Mouse (Mus musculus) limb, embryonic 13.5 days (tissue): ENCODE data around the gene Ttc23. TPM values are rescaled to one million over a fixed set of nuclear protein-coding genes. Genes with fewer than 3 reads are reported as not detected.

Experiments
- ATAC-seq: fragments of 200-750 bp; cut with Nextera tagmentation; 2 replicates; pipeline ENCODE4 v1.8.0; 2017; ENCODE audit warnings: low read depth, moderate number of reproducible peaks, moderate TSS enrichment; ENCODE audit not compliant: low FRiP score
- H3K27ac ChIP-seq: fragments of 300-500 bp; sonication (generic); 2 replicates; pipeline ENCODE4 v1.5.1; 2015; ENCODE audit warnings: inconsistent platforms, mild to moderate bottlenecking, moderate library complexity
- H3K27me3 ChIP-seq: fragments of 300-500 bp; sonication (generic); 2 replicates; pipeline ENCODE4 v1.6.1; 2015; ENCODE audit warnings: mild to moderate bottlenecking, inconsistent platforms
- H3K36me3 ChIP-seq: fragments of 300-500 bp; sonication (generic); 2 replicates; pipeline ENCODE4 v1.6.1; 2015; ENCODE audit warnings: inconsistent platforms, mild to moderate bottlenecking, moderate library complexity
- H3K4me1 ChIP-seq: fragments of 300-500 bp; sonication (generic); 2 replicates; pipeline ENCODE4 v1.6.1; 2015; ENCODE audit warnings: inconsistent platforms
- H3K4me2 ChIP-seq: fragments of 300-500 bp; sonication (generic); replicated peaks from 2 replicates; pipeline ENCODE4 v1.6.1; 2015; ENCODE audit warnings: inconsistent platforms, mild to moderate bottlenecking, moderate library complexity
- H3K4me3 ChIP-seq: fragments of 300-500 bp; sonication (generic); 2 replicates; pipeline ENCODE4 v1.5.1; 2015; ENCODE audit warnings: moderate library complexity, mild to moderate bottlenecking, inconsistent platforms
- H3K9ac ChIP-seq: fragments of 300-500 bp; sonication (generic); 2 replicates; pipeline ENCODE4 v1.6.1; 2015; ENCODE audit warnings: mild to moderate bottlenecking, inconsistent platforms
- H3K9me3 ChIP-seq: fragments of 300-500 bp; sonication (generic); 2 replicates; pipeline ENCODE4 v1.6.1; 2016; ENCODE audit warnings: inconsistent platforms
- WGBS: fragments of 180-500 bp; shearing (Covaris S2); methylation state at CpG from one replicate; pipeline ENCODE4 v1.1.7; 2015; 5-methylcytosine and 5-hydroxymethylcytosine counted together
- polyA plus RNA-seq: library from polyadenylated mRNA; unstranded; fragments of >200 nt; fragmentation: Nextera tagmentation; extraction: Ambion mirVana; gene quantifications from 2 replicates; pipeline ENCODE4 v1.2.1, GENCODE M21; 2015

Ttc23 gene
- polyA plus RNA-seq, 1 experiment from 2014 or later, result 58.1 TPM

DNA sequence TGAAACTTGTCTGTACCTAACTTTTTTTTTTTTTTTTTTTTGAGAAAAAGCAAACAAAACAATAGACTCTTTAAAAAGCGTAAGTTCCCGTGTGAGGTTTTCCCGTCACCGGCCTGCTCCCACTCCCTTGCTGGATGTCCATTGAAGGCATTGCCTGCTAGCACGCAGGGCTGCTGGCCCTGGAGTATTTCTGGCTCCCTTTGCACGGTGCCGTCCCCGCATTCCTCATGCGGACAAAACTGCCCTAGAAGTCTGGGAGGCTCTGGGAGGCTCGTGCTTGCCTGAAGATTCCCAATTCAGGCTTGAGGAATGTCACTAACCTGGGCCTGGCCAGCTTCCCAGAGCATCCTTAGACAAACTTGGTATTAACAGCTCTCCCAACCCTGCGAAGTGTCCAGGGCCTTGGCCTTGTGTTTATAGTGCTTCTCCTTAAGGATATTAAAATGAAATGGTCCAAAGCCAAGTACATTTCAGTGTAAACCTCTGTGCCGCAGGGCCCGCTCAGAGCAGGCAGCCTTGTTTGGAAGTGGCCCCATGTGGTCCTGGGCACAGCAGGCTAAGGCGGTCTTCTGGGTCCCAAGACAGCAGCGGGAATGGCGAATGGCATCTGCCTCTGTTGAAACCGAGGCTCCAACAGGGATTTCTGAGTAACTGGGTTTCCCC is 54.2 kb downstream of the Ttc23 start:
- Histone ChIP-seq H3K4me3 (no peak overlapping the region), H3K9me3 (no peaks in the 10 kb centered on the region), H3K36me3 (peaks cover 86% of the 10 kb centered on the region), H3K9ac (no peak overlapping the region), H3K27me3 (no peaks in the 10 kb centered on the region), H3K27ac (no peak overlapping the region), H3K4me2 (no peak overlapping the region), H3K4me1 (0 out of 2 replicates have a peak, but pooled peaks cover 8% of the 10 kb centered on the region)
- 76% methylated on average over 17 of the region's 17 CpGs for WGBS
- no peak for ATAC-seq

DNA sequence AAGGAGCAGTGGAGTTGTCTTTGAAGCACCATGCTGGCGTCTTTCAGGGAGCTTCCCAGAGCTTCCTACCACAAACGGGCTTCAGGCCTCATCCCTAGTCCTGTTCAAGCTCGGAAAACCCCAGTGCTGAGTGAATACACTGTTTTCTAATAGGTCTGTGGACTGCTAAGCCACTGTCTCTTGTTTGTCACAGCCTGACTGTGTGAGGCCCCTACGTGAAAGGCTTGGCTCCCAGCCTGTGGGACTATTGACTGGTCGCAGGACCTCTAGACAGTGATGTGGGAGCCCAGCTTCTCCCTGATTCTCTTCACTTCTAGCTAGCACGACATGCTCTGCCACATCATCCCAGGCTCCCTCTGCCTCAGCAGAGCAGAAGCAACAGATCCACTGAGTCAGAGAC is 61.0 kb downstream of the Ttc23 start:
- H3K9me3 ChIP-seq, result no peaks in the 10 kb centered on the region; the same call in 1 of the 2 replicates
- H3K27me3 ChIP-seq, result no peaks in the 10 kb centered on the region
- no peak overlapping the region for H3K4me3 ChIP-seq
- no peak overlapping the region for H3K4me2 ChIP-seq
- no peak overlapping the region for H3K27ac ChIP-seq
- H3K9ac ChIP-seq, result no peak overlapping the region
- H3K36me3 ChIP-seq, result peaks cover 87% of the 10 kb centered on the region
- no peaks in the 10 kb centered on the region for H3K4me1 ChIP-seq
- no peak for ATAC-seq
- WGBS, result 88% methylated on average over 6 of the region's 6 CpGs

DNA sequence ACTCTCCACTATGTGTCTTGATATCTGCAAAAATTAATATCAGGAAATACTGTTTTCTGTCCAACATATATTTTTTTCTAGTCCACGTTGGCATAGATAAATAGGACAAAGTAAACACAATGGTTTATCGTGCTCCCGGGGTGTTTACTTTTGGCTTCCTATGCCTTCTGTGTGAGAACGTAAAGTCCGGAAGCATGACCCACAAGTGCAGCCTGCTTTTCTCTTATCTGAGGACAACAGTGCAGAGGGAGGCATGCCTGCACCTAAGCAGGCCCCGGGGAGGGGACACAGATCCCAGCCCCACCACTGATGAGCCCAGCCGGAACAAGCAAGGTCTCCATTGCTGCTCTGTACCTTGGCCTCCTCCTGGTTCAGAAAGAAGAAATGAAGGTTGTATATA is 63.0 kb downstream of the Ttc23 start:
- Histone ChIP-seq H3K27ac (no peak overlapping the region), H3K9ac (no peak overlapping the region), H3K9me3 (no peaks in the 10 kb centered on the region; the same call in 1 of the 2 replicates), H3K27me3 (no peaks in the 10 kb centered on the region), H3K4me2 (no peak overlapping the region), H3K4me3 (no peak overlapping the region), H3K36me3 (peaks cover 87% of the 10 kb centered on the region), H3K4me1 (no peaks in the 10 kb centered on the region; the same call in 1 of the 2 replicates)
- WGBS, result 93% methylated on average over 7 of the region's 7 CpGs
- ATAC-seq, result no peak

DNA sequence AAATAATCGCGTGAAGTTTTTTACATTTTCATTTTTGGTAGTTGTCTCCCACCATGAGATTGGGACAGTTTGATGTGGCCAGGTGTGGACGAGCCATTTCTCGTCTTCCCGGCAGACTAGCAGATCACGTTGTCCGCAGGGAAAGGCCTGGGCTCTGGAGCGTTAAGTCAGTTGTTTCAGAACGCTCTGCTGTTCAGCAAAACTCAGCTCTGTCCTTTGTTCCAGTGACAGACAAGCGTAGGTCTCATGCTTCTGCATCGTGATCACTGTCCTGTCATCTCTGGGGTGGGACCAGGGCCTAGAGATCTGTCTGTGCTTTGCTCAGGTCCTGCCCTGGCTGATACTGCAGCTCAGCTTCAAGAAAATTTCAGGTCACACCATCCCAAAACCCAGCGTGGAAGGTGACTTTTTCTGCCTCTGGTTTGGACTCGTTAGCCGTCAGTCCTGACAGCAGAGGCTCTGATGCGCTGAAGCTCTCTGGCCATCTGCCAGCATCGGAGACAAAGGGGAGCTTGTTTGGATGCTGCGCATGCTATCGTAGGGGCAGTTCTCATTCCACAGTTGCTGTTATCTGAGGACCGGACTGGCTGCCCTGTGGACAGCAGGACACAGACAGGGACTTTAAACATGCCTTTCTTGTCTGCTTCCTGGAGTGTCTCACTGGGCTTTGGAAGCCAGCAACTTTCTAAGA is 66.8 kb downstream of the Ttc23 start:
- ATAC-seq, result no peak
- H3K4me2 ChIP-seq, result no peak overlapping the region
- no peaks in the 10 kb centered on the region for H3K27me3 ChIP-seq
- 80% methylated on average over 19 of the region's 19 CpGs for WGBS
- H3K9me3 ChIP-seq, result no peaks in the 10 kb centered on the region; the same call in 1 of the 2 replicates
- no peak overlapping the region for H3K9ac ChIP-seq
- H3K4me1 ChIP-seq, result no peaks in the 10 kb centered on the region; the same call in 1 of the 2 replicates
- no peak overlapping the region for H3K4me3 ChIP-seq
- H3K27ac ChIP-seq, result no peak overlapping the region
- H3K36me3 ChIP-seq, result peaks cover 91% of the 10 kb centered on the region

DNA sequence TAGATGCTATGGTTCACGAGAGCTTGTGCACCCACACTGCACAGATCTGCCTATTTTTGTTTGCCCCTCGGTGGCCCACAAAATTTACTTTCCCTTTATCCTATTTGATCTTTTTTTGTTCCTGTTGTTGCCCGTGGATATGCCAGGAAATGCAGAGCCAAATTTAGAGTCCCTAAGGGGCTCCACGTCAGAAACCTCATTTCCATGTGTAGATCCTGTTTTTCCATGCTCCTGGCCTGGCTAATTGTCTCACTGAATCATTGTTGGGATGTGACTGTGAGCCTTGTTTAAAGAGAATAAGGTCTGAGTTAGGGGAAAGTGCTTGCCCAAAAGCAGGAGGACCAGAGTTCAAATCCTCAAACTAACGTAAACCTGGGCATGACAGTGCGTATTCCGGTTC is 68.0 kb downstream of the Ttc23 start:
- no peaks in the 10 kb centered on the region; the same call in 1 of the 2 replicates for H3K4me1 ChIP-seq
- no peak for ATAC-seq
- peaks cover 90% of the 10 kb centered on the region for H3K36me3 ChIP-seq

DNA sequence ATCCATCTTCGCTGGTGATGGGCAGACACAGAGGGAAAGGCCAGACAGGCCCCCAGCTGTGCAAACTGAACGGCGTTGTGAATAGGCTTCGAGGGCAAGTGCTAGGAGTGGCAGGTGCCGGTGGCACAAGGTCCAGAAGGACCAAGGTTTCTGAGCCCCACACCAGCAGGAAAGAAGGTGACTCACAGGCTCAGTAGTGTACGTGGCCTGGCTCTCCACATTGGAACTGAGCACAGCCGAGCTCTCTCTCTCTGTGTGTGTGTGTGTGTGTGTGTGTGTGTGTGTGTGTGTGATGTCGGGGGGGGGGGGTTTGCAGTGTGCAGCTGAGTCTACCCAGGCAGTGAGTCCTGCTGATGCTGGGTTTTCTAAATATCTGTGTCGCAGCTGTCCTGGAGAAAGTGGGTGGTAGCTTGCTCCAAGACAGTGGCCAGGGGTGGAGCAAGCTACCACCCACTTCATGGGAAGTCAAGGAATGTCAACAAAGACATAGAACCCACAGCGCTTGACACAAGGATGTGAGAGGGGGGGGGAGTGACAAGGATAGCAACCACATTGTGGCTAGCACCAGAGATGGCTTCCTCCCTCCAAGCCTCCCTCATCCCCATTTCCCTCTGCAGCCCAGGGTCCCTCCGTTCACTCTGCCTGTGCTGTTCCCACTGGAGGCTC is 69.1 kb downstream of the Ttc23 start:
- H3K9ac ChIP-seq, result no peak overlapping the region
- H3K27ac ChIP-seq, result no peak overlapping the region
- H3K4me3 ChIP-seq, result no peak overlapping the region
- H3K27me3 ChIP-seq, result no peaks in the 10 kb centered on the region
- no peaks in the 10 kb centered on the region; the same call in 1 of the 2 replicates for H3K4me1 ChIP-seq
- H3K9me3 ChIP-seq, result no peaks in the 10 kb centered on the region; the same call in 1 of the 2 replicates
- peaks cover 89% of the 10 kb centered on the region for H3K36me3 ChIP-seq
- ATAC-seq, result no peak
- WGBS, result 79% methylated on average over 11 of the region's 11 CpGs
- H3K4me2 ChIP-seq, result no peak overlapping the region

More for the DNA sequence above, 68.0 kb downstream of the Ttc23 start:
- 75% methylated on average over 7 of the region's 7 CpGs for WGBS
- Histone ChIP-seq H3K9ac (no peak overlapping the region), H3K27ac (no peak overlapping the region), H3K4me2 (no peak overlapping the region), H3K27me3 (no peaks in the 10 kb centered on the region), H3K4me3 (no peak overlapping the region), H3K9me3 (no peaks in the 10 kb centered on the region; the same call in 1 of the 2 replicates)

DNA sequence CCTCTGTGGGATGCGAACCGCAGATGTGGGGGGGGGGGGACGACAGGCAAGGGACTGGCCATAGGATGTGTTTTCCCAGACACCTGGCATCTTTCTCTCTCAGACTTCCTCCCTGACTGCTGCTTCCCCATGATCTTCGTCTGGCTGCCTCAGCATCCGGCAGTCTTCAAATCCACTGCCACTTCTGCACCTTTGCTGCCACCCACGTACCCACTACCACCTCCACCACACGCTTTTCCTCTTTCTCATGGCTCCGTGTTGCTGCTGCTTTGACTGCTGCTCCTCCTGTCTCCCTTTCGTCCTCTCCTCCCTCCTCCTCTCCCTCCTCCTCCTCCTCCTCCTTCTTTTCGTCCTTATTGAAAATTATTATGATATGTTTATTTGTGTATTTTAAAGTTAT is 69.7 kb downstream of the Ttc23 start:
- Histone ChIP-seq H3K4me3 (no peak overlapping the region), H3K4me1 (no peaks in the 10 kb centered on the region; the same call in 1 of the 2 replicates), H3K27ac (no peak overlapping the region), H3K4me2 (no peak overlapping the region), H3K9ac (no peak overlapping the region), H3K9me3 (no peaks in the 10 kb centered on the region; the same call in 1 of the 2 replicates), H3K36me3 (peaks cover 85% of the 10 kb centered on the region), H3K27me3 (no peaks in the 10 kb centered on the region)
- ATAC-seq, result no peak
- 91% methylated on average over 10 of the region's 10 CpGs for WGBS

DNA sequence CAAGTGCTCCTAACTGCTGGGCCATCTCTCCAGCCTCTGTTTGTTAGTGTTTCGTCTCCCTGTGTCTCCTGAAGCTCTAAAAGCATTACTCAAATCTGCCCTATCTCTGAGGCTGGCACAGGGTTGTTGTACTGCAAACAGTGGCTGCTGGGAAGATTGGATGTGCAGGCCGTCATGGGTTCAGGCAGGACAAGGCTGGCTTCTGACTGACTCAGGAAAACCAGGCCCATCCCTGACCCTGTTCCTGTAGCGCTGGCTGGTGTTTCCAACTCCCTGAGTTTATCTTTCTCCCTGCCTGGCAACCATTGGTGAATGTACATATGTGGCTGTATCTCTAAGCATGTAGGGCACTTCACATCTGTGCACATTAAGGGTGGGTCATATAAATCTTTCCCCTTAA is 70.3 kb downstream of the Ttc23 start:
- Histone ChIP-seq H3K4me2 (no peak overlapping the region), H3K9ac (no peak overlapping the region), H3K27me3 (no peaks in the 10 kb centered on the region), H3K4me1 (no peaks in the 10 kb centered on the region; the same call in 1 of the 2 replicates), H3K27ac (no peak overlapping the region), H3K36me3 (peaks cover 85% of the 10 kb centered on the region), H3K9me3 (no peaks in the 10 kb centered on the region; the same call in 1 of the 2 replicates), H3K4me3 (no peak overlapping the region)
- no peak for ATAC-seq
- WGBS, result 86% methylated on average over 3 of the region's 3 CpGs

DNA sequence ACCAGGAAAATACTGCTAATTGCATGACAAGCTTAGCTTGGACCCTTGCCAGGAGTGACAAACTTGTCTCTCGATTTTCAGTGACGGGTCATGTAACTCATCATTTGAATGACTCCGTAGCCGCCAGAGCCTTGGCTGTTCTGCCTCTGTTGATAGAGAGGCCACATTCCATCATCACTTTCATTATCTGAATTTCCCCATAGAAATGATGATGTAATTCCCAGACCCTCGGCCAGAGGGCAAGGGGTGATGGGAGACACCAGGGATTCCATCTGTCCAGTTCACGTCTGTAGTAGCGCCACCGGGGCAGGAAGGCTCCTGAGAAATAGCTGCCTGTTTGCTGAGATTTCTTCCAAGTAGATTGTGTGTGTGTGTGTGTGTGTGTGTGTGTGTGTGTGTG is 71.6 kb downstream of the Ttc23 start:
- H3K27me3 ChIP-seq, result no peaks in the 10 kb centered on the region
- WGBS, result 83% methylated on average over 8 of the region's 8 CpGs
- no peak overlapping the region for H3K4me2 ChIP-seq
- no peaks in the 10 kb centered on the region for H3K9me3 ChIP-seq
- ATAC-seq, result no peak
- peaks cover 85% of the 10 kb centered on the region for H3K36me3 ChIP-seq
- no peak overlapping the region for H3K27ac ChIP-seq
- no peak overlapping the region for H3K4me3 ChIP-seq
- H3K9ac ChIP-seq, result no peak overlapping the region
- H3K4me1 ChIP-seq, result no peaks in the 10 kb centered on the region; the same call in 1 of the 2 replicates

DNA sequence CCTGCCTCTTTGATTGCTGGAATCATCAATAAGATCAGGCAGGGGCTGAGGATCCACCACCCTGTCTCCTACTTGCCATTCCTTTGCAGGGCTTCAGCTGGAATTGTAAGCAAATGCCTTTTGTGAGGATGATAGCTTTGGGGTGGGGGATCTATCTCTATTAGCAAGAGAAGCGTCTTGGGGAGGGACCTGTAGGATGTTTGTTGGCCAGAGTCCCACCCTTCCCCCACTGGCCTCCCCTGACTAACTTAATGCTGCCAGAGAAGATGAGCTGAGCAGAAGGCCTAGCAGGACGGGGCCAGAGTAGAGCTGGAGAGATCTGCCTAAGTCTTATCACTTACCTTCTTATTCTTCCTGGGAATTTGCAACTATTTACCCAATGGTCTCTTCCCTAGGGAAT is 75.0 kb downstream of the Ttc23 start:
- WGBS, result 45% methylated on average over 2 of the region's 2 CpGs
- H3K36me3 ChIP-seq, result peaks cover 87% of the 10 kb centered on the region

DNA sequence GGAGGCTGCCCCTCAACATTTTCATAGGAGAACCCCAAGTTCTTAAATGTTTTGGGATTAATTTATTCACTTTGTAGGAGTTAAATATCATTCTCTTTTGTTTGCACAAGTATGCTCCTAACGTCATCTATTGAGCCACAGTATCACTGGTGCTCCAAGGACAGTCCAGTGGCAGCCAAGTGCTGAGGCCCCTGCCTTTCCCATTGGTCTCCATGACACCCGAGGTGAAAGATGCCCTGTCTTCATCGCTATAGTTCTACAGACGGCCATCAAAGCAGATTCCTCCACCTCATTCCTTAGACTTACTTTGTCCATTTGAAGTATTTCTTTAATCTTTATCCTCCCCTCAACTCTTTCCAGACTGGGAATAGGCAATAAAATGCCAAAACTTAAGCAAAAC is 77.3 kb downstream of the Ttc23 start:
- no peaks in the 10 kb centered on the region for H3K4me1 ChIP-seq
- H3K4me2 ChIP-seq, result no peak overlapping the region
- 72% methylated on average over 4 of the region's 4 CpGs for WGBS
- H3K36me3 ChIP-seq, result peaks cover 86% of the 10 kb centered on the region
- H3K9me3 ChIP-seq, result no peaks in the 10 kb centered on the region
- H3K4me3 ChIP-seq, result no peak overlapping the region
- H3K27me3 ChIP-seq, result no peaks in the 10 kb centered on the region
- H3K9ac ChIP-seq, result no peak overlapping the region
- no peak overlapping the region for H3K27ac ChIP-seq
- no peak for ATAC-seq

More for the DNA sequence above, 75.0 kb downstream of the Ttc23 start:
- H3K4me1 ChIP-seq, result no peaks in the 10 kb centered on the region
- H3K27ac ChIP-seq, result no peak overlapping the region
- H3K27me3 ChIP-seq, result no peaks in the 10 kb centered on the region
- H3K9ac ChIP-seq, result no peak overlapping the region
- H3K9me3 ChIP-seq, result no peaks in the 10 kb centered on the region
- ATAC-seq, result no peak
- H3K4me2 ChIP-seq, result no peak overlapping the region
- H3K4me3 ChIP-seq, result no peak overlapping the region

DNA sequence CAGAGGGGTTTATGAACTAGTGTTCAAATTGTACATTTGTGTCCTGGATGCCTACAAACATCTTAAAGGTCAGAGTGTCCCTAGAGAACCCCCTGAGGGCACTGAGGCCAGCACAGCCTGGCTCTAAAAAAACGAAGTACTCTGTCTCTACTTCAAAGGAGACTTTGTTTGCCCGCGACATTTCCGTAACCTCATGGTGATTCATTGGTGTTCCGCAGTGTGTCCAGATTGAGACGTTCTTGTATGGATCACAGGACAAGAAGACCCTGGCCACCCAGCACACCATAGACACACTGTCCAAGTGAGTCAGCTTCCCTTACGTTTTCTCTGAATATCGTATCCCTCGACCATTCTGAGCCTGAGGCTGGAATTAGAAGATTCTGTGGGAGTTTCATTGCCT is 77.8 kb downstream of the Ttc23 start:
- 73% methylated on average over 9 of the region's 9 CpGs for WGBS
- no peaks in the 10 kb centered on the region for H3K27me3 ChIP-seq
- no peaks in the 10 kb centered on the region for H3K4me1 ChIP-seq
- no peak overlapping the region for H3K4me3 ChIP-seq
- no peak overlapping the region for H3K4me2 ChIP-seq
- no peak overlapping the region for H3K9ac ChIP-seq
- ATAC-seq, result no peak
- no peak overlapping the region for H3K27ac ChIP-seq
- H3K9me3 ChIP-seq, result no peaks in the 10 kb centered on the region
- peaks cover 82% of the 10 kb centered on the region for H3K36me3 ChIP-seq
